Mouse (Mus musculus): Measurements from ENCODE around the gene Txndc11.
A peak's percentile ranks its signal among the peaks of the same experiment; 100 is the strongest.
"Not testable (repeated sequence)": the region's sequence is repeated elsewhere in the genome, so short reads cannot be mapped to it uniquely, and the experiment has no call there.

Gene Txndc11

GRCm38 (mm10) chr16:11134348-11135344, at the start of gene Txndc11:
Gene Txndc11 (minus strand): TSS chr16:11134650.
- DNase-seq (ENCODE audit: low spot score) = peak; percentile 99

- DNase-seq (ENCODE audit: low spot score) = no peak
Measured at GRCm38 (mm10) chr16:11177404-11177803, 43.0 kb upstream of the Txndc11 start.

- DNase-seq (ENCODE audit: low spot score) = no peak
Measured at GRCm38 (mm10) chr16:11176884-11177244, 42.4 kb upstream of the Txndc11 start.

GRCm38 (mm10) chr16:11176208-11176883, 41.9 kb upstream of the Txndc11 start, which contains the start of gene Zc3h7a:
Gene Zc3h7a (minus strand): TSS chr16:11176393.
- DNase-seq (ENCODE audit: low spot score) = peak; percentile 87

- peak; percentile 59 for DNase-seq (ENCODE audit: low spot score)
Measured at GRCm38 (mm10) chr16:11175489-11176207, 41.2 kb upstream of the Txndc11 start.

GRCm38 (mm10) chr16:11175100-11175488, 40.6 kb upstream of the Txndc11 start:
- DNase-seq (ENCODE audit: low spot score) = no peak

GRCm38 (mm10) chr16:11174671-11175081, 40.2 kb upstream of the Txndc11 start:
- DNase-seq (ENCODE audit: low spot score) = peak; percentile 31

GRCm38 (mm10) chr16:11171679-11172078, 37.2 kb upstream of the Txndc11 start:
- no peak for DNase-seq (ENCODE audit: low spot score)

- no peak for DNase-seq (ENCODE audit: low spot score)
Measured at GRCm38 (mm10) chr16:11166431-11166830, 32.0 kb upstream of the Txndc11 start.

- DNase-seq (ENCODE audit: low spot score) = no peak
Measured at GRCm38 (mm10) chr16:11164695-11165255, 30.3 kb upstream of the Txndc11 start.

- not testable (repeated sequence) for DNase-seq (ENCODE audit: low spot score)
Measured at GRCm38 (mm10) chr16:11157721-11158120, 23.3 kb upstream of the Txndc11 start.

- no peak for DNase-seq (ENCODE audit: low spot score)
Measured at GRCm38 (mm10) chr16:11154500-11154899, 20.1 kb upstream of the Txndc11 start.

- peak; percentile 100 for DNase-seq (ENCODE audit: low spot score)
Measured at GRCm38 (mm10) chr16:11143706-11144483, 9.4 kb upstream of the Txndc11 start.

GRCm38 (mm10) chr16:11133476-11134347, 738 bp downstream of the Txndc11 start:
- no peak for DNase-seq (ENCODE audit: low spot score)

- no peak for DNase-seq (ENCODE audit: low spot score)
Measured at GRCm38 (mm10) chr16:11132839-11133238, 1.6 kb downstream of the Txndc11 start.

- DNase-seq (ENCODE audit: low spot score) = no peak
Measured at GRCm38 (mm10) chr16:11128301-11128700, 6.1 kb downstream of the Txndc11 start.

GRCm38 (mm10) chr16:11125371-11125770, 9.1 kb downstream of the Txndc11 start:
- no peak for DNase-seq (ENCODE audit: low spot score)

- no peak for DNase-seq (ENCODE audit: low spot score)
Measured at GRCm38 (mm10) chr16:11124110-11124509, 10.3 kb downstream of the Txndc11 start.

- DNase-seq (ENCODE audit: low spot score) = no peak
Measured at GRCm38 (mm10) chr16:11122625-11123024, 11.8 kb downstream of the Txndc11 start.

GRCm38 (mm10) chr16:11109198-11109740, 25.2 kb downstream of the Txndc11 start:
- no peak for DNase-seq (ENCODE audit: low spot score)
